Mouse (Mus musculus) adrenal gland, postnatal 14 days (tissue): ENCODE measurements around the gene Tead1. TPM values are rescaled to one million over a fixed set of nuclear protein-coding genes. Genes with fewer than 3 reads are reported as not detected.
A peak's percentile ranks its signal among the peaks of the same experiment; 100 is the strongest.

ENCODE experiments used
- DNase-seq: peaks from one replicate; pipeline ENCODE4 v3.0.0; 2021; ENCODE audit warnings: mixed read lengths
- long read RNA-seq, 2 experiments: library from polyadenylated mRNA; stranded (forward); transcript quantifications; one replicate each; pipeline ENCODE4 v2.0.0; 2021
- total RNA-seq: library from RNA; stranded (reverse); gene quantifications from 2 replicates; pipeline ENCODE4 v1.2.3, GENCODE M21; 2021

Gene Tead1
- total RNA-seq, result 73.3 and 106 TPM in 2 replicates
- long read RNA-seq, experiment 1, partial matches to known transcripts, result 0 of 4 reads
- long read RNA-seq, experiment 1, other reads (novel, unspliced or antisense), result 3 of 4 reads
- long read RNA-seq, experiment 2, partial matches to known transcripts, result 0 of 2 reads
- long read RNA-seq, experiment 2, other reads (novel, unspliced or antisense), result 2 of 2 reads

DNA sequence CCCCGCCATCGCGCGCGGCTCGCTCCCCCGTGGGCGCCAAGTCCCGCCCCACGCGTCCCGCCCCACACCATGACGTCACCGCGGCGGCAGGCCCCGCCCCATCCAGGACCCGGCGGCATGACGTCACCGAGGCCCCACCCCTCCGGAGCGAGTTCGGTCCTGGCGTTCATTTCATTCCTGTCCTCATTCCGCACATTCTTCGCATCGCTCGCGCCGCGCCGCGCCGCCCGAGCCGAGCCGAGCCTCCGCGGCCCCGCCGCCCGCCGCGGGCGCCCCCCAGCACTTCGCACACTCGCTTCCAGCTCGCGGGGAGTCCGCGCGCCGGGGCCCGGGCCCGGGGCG lies at the start of gene Tead1:
TSS of gene Tead1 (plus strand) at position 148 of the 342 bp plus-strand sequence.
- peak; percentile 99 for DNase-seq

DNA sequence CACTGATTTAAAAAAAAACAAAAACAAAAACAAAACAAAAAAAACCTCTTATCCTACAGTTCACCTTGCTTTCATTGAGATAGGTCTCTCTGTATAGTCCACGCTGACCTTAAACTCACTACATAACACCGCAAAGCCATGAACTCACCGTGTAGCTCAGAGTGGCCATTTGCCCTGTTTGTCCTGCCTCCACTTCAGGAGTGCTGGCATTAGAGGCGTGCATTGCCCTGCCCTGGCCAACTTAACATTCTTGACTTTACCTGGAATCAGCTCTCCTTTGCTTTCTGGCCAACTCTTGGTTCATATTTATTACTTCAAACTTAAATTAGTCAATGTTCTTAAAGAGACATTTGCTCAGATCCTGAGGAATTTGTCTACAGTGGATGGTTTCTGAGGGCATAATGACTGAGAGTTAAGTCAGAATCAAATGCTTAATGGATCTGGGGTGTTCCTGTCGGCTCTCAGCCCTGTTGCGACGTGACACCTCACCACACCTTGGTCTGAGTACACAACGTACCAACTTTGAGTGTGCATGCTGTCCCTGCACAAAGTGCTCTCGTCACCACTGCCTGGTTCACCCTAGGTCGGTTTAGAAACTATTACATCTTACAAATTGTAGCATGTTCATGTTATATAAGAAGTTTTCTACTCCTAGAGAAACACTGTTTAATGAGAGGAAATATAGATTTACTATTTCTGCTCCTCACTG lies 44.5 kb upstream of the Tead1 start:
- no peak for DNase-seq

DNA sequence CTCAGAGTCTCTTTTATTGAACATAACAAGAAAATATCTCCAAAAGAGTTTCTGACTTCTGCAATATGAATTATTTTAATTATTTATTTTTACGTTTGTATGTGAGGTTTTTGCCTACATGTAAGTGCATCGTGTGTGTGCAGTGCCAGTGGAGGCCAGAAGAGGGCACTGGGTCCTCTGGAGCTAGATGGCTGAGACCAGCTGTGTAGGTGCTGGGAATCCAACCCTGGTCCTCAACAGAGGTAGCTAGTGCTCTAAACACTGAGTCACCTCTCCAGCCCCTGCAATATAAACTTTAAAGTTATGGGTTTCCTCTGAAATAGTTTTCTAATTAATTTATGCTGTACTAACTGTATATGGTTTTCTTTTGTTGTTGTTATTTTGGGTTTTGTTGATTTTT lies 43.2 kb upstream of the Tead1 start:
- DNase-seq, result no peak

DNA sequence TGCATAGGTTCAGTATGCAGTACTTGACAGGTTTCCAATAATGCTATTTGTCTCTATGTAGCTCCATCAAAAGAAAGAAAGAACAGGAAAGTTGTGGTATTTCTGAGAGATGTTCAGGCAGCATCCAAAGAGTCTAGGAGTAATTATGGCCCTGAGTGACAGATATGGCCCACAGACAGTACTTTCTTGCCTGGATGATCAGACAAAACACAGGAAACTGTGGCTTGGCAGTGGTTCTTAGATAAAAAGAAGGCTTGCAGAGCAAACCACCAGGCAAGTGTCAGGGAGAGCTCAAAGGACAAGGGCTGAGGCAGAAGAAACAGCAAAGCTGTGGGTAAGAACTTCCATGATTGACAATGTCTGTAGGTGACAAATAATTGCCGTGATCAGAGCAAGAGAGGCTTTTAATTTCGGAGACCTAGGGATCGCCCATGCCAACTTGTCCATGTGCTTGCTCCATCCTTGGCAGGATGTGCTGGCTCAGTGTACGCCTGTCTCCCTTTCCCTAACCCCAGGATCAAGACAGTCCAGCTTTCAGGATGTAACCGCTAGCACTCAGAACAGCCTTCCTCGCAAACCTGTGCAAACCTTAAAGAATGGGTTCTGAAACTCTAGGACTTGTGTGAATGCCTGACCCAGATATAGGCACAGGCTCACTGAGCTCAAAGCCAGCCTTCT lies 35.1 kb upstream of the Tead1 start:
- peak; percentile 33 for DNase-seq

DNA sequence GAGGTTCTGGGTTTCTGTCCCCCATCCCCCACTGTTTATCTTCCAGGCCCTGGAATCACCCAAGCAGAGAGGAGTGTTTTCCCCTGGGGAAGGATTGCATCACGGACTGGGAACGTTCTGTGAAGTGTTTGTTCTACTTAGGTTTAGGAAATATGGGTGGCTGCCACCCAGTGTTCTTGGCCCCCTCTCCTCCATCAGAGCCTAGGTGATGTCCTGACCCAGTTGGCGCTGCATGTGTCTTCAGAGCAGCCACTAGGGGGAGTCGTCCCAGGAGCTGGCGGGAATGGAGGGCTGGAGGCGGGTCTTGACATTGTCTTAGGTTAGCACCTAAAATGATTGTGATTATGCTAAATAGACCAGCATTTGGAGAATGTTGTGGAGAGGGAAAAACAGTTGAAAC lies 34.4 kb upstream of the Tead1 start:
- peak; percentile 76 for DNase-seq

DNA sequence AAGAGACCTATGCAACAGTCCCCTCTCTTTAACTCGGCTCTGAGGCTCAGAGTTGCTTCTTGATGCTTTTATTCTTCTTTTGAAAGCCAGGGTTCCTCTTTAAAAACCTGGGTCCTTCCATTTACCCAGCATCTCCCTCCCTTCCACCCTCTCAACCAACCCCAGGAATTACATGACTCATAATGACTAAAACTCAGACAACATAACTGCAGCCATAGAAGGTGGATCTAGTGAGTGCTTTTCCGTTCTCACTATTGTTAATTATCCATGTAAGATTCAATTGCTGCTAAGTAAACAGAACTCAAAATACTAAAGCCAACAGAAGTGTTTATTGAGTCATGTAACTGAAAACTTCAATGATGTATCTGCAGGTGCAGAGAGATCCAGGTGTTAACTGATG lies 33.4 kb upstream of the Tead1 start:
- no peak for DNase-seq

DNA sequence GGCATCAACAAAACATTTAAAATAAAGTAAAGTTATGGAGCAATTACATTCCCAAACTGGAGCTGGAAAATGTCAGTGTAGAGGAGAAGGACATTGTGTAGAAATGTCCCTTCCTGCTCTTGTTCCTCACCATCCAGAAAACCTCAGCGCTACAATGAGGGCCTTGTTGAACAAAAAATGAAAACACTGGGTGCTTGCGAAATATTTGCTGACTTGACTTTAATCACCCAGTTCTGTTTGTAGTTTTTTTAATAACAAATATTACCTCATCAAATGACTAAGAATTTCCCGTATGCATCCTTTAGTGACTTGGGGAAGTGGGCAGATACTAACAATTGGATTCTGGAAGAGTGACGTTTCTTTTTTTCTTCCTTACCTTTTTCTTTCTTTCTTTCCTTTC lies 31.7 kb upstream of the Tead1 start:
- no peak for DNase-seq

DNA sequence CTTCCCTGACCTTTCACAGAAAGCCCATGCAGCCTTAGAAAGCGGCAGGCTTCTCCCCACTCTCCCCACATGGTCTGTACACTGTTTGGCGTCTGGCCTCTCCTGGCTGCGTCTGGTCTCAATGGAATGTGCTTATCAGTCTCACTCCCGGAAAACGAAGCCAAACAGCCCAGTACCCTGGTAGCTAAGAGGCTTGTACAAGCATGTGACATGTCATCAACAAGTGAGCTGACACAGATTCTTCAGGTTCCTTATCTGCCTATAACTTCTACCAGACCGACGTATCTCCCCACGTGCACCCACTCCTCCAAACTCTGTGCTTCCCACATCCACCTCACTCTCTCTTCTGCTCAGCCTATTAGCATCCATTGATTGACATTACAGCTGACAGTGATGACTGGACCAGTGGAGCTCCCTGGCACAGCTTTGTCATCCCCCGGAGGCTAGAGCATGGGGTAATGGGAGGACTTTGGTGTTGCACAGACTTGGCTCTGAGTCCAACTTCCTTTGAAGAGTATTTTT lies 22.9 kb upstream of the Tead1 start:
- DNase-seq, result peak; percentile 73

DNA sequence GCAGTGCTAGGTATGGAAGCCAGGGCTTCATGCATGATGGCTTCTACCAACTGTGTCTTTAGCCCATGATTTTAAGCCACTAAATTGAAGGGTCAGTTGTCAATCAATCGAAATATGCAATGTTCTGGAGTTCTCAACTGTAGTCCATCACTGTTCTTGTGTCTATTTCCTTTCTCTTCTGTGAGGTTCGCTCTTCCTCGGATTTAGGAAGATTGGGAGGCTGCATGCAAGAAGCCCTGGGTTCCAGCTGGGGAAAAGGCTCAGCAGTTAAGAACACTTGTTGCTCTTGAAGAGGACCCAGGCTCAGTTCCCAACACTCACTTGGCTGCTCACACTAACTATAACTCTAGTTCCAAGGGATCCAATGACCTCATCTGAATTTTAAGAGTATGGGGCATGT lies 20.2 kb upstream of the Tead1 start:
- DNase-seq, result no peak

DNA sequence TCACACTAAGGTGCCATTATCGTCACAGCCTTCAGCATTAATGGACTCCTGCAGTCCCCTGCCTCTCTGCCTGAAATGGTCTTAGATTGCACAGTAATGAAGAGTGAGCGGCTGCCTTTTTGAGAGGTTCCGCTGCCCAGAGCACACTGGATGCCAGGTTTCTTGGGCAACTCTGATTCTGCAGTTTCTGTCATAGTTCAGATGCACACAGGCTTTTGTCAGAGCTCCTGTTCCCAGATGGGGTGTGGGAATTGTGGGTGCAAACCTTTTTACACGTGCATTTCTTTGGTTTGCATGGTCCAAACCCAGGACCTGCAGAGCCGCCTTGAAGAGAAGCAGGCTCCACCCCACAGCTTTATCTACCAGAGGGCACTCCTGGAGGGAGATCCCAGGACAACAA lies 19.3 kb upstream of the Tead1 start:
- DNase-seq, result peak; percentile 37

DNA sequence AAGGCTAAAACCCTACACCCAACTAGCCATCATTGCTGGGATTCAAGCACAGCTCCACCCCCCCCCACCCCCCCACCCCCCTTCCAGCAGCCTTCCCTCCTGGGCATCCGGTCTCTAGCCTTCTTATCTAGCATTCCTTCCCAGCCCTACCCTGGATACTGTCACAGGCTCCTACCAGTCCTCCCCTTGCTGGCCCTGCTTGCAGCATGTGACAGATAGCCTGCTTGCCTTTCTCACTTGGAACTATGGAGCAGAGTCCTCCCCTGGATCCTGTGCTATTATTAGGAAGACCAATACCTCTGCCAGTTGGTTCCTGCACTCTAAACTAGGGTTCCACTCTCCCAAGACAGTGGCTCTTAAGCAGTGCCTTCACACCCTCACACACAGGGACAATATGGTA lies 18.8 kb upstream of the Tead1 start:
- no peak for DNase-seq

DNA sequence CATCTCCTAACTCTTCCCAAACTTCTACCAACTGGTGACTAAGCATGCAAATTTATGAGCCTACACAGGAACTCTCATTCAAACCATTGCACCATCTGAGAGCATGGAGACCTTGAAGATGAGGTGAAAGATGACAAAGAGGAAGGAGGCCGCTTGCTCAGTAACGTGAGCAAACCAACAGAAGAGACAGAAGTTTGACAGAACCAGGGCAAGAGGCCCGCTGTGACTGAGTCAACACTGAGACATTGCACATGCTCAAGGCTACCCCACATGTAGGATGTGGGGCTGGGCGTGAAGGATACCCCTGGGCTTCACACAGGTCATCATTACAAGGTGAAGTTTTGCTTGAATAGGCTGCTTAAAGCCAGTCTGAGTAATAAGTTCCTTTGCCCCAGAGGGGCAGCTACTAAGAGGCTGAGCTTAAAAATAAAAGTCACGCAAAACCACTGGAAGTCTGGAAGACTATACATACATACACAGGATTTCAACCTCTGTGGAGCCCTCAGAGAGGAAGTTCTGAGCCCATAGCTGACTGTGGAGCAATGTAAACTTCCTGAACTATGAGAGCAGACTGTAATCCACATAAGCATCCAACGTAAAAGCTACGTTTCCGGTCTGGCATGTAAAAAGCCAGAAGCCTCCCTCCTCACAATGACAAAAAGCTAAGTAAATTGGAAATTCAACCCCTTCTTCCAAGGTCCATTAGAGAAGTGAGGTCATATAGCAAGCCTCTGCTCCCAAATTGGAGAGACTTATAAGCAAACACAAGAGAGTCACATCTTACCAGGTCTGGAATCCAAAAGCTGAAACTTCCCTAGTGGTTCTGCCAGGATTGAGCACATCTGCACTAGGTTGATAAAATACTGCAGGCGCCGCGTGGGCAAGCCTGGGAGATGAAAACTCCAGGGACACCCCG lies 16.5 kb upstream of the Tead1 start:
- peak; percentile 70 for DNase-seq

DNA sequence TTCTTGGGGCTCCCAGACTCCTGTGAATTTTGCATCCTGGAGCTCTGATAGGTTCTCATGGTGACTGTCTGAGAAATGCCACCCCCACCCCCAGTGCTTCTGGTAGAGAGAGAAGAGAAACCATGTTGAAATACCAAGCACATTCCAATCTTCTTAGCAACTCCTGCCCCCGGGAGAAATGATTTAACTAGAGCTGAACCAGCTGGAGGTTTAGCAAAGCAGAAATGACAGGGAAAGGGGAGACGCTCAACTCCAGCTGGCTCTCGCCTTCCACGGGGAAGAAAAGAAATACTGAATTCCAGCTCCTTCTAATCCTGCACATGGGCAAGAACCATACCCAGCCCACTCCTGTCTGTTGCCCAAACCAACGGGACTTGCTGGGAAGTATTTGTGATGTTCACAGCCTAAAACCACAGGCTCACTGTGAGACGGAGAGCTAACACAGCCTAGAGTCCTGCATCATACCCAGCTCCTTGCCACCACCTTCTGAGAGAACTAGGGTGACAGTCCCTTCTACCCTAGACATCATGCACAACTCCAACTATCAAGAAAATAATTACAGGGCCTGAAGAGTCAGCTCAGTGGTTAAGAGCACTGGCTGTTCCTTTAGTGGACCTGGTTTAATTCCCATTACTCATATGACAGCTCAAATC lies 15.7 kb upstream of the Tead1 start:
- DNase-seq, result peak; percentile 70

DNA sequence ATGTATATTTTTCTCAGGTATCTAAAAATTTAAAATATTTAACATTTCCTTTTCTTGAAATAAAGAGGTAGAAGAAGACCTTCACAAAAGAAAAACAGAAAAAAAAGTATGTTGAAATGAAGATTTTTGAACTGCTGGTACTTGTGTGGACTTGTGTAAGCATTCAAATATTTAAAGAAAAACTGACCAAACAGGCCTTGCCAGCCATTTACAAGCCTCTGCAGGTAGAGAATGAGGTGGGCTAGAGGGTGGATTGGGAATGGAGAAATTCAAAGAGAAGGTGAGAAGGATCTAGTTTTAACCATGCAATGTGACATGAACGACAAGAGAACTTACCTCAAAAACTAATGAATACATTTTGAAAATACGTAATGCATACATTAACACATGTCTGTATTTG lies 9.1 kb upstream of the Tead1 start:
- DNase-seq, result no peak

DNA sequence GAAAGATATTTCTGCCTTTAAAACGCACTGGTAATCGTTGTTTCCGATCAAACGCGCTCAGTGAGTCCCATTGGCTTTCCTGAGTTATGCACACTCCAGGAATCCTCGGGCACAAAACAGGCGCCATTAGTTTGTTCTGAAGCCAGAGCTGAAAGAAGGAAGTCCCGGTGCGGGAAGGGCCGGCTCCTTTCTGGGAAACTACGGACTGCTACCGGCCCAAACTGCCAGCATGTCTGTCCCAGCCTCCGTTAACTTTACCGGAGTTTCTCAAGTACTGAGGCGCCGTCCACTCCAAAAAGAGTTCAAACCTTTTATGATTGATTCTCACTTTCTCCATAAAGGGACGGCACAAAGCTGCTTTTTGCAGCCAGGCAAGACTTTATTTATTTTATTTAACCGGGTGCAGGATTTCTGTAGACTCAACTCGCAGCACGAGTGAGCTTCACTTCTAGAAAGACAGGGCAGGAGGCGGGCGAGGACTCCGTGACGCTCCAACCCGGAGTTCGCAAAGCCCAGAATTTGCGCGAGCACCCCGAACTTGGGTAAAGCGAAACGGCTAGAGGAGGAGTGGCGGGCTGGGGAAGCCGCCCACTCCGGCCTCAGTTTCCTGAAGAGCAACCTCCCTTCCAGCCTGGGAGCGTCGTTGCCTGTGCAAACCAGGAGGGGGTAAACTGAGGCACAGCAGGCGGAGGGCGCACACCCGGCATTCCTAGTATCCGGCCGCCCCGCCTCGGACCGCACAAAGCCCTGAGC lies 524 bp upstream of the Tead1 start:
- peak; percentile 86 for DNase-seq

DNA sequence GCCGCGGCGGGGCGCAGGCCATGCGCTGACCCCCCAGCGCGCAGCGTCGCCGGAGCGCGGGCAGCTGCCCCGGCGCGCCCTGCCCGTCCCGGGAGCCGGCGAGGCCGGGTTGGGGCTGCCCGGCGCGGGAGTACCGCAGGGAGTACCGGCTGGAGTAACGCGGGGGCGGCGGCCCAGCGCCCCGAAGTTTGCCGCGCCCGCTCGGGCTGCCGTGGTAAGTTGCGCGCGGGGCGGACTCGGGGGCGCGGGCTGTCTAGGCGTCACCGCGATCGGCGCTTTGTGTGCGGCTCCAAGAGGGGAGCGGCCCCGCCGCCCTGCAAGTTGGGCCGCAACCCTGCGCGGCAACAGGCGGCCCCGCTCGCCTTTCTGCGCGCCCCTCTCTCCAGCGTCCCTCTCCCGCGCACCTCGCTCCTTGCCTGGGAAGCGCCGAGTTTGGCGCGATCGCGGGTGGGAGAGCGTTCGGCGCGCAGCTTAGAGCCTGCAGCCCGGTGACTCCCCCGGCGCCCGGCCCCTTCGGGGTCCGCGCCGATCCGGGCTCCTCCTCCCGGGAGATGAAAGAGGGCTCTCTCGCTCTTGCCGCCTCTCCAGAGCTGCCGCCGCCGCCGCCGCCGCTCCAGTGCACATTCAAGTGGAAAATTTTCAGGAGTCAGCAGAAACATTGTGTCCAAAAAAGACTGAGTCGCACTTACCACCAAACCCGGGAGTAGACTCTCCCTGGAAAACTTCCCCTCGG lies 561 bp downstream of the Tead1 start:
- DNase-seq, result peak; percentile 88

DNA sequence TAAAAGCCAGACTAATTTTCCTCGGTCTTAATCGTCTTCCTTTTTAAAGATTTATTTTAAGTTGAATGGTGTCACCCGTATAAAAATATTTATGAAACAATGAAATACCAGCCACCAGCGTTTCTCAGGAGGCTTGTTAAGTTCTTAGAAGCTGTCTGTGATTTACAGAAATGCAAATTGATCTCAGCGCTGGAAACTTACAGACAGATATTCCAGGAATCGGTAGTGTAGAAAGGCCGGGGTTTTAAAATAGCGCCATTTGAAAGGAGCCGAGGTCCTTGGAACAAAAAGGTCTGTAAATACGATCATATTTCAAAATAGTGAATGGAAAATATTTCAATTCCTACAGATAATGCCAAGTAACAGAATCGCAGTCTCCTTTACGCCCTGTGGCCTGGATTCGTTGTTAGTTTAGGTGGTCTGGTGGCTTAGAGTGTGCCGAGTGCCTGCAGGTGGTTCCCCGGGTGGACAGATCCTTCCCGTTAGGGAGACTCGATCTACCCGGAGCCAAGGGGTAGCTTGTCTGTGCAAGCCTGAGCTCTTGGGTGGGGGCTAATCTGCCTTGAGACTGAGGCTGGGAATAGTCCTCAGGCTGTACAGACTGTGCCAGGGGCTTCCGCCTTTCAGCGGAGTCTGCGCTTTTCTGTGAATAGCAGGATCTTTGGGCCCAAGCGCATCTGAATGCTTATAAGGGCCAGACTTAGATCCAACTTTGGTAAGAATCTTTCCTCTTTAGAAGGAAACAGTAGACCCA lies 1.6 kb downstream of the Tead1 start:
- peak; percentile 58 for DNase-seq

DNA sequence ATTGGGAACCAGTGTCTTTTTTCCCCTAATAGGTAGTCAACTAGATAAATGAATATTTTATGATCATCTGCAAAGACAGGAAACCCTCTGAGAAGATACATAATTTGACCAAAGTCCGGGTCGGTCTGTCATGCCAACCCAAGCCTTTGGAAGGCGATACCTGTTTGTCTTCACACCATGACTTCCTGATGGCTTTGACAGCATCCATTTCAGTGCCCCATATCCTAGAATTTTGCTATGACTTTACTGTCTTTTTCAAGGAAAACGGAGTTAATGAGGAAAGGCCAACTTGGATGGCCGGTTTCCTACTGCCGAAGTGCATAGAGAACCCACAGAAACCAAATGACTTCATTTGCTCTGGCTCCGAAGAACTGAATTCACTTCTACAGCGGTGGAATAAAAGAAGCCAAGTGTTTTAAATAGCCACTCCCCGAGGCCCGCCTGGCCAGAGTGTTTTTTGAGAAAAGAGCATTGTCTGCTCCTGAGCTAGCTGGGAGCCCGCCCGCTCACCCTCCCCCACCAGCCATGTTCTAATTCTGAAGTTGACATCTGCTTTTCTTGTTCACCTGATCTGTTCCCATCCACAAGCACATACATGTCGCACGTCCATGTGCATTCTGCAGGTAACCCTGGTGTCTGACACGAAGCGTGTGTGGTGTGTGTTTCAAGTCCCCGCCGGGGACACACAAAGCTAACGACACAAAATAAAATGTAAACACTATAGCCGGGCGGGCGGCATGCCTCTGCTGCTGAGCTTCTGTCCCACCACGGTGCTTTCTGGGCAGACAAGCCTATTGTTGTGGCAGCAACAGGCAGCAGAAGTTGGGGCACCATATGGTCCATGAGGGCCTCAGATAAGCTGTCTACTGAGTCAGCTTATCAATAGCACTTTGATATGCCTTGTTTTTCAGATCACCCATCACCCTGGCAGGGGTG lies 5.8 kb downstream of the Tead1 start:
- DNase-seq, result no peak

DNA sequence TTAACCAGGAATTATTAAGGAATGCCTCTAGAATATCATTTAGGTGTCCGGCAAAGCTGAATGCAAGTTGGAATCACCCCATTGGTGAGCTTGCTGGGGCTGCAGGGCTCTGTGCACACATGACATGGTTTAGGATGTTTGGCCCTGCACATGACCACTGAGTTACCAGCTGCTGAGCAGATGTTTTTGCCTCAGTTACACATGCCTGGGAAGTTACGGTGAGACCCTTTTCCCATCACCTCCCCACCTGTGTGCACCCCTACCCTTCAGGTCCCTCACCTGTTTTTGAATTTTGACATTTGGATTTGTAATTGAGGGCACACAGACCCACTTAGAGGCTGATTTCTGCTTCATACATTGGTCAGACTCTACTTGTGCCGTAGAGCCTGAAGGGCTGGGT lies 6.9 kb downstream of the Tead1 start:
- no peak for DNase-seq
